Mouse (Mus musculus) MEL (cell line): ENCODE results near the gene Slc5a6. TPM values are rescaled to one million over a fixed set of nuclear protein-coding genes. Genes with fewer than 3 reads are reported as not detected.

Experiments used
- DNase-seq: peaks from one replicate; pipeline ENCODE4 v3.0.0; 2011; ENCODE audit warnings: low read depth, low spot score
- H3K27ac ChIP-seq: 2 replicates; pipeline ENCODE4 v1.5.1; 2012; ENCODE audit warnings: low read depth, mild to moderate bottlenecking, control low read depth, low read length, moderate library complexity; ENCODE audit not compliant: control insufficient read depth
- H3K27me3 ChIP-seq, 2 experiments: fragments of 150-350 bp in 1 of 2; sonication (generic) in 1 of 2; 2 replicates each; pipeline ENCODE4 v1.6.1; 2012; ENCODE audit warnings: low read length in 2 of 2, mild to moderate bottlenecking in 2 of 2, improper control_type of control experiment in 1 of 2, moderate library complexity in 1 of 2; ENCODE audit not compliant: insufficient read depth in 2 of 2, control insufficient read depth in 1 of 2
- H3K36me3 ChIP-seq, 2 experiments: 2 replicates each; pipeline ENCODE4 v1.6.1; 2012 to 2014; ENCODE audit warnings: low read length in 2 of 2, improper control_type of control experiment in 1 of 2, inconsistent platforms in 1 of 2, mild to moderate bottlenecking in 1 of 2; ENCODE audit not compliant: insufficient read depth in 2 of 2, control insufficient read depth in 1 of 2
- H3K4me1 ChIP-seq, 2 experiments: fragments of 150-350 bp in 1 of 2; sonication (generic) in 1 of 2; 2 replicates each; pipeline ENCODE4 v1.6.1; 2012; ENCODE audit warnings: low read length in 2 of 2, improper control_type of control experiment in 1 of 2, mild to moderate bottlenecking in 1 of 2; ENCODE audit not compliant: insufficient read depth in 2 of 2, control insufficient read depth in 1 of 2
- H3K4me3 ChIP-seq, 2 experiments: fragments of 150-350 bp in 1 of 2; sonication (generic) in 1 of 2; 2 replicates each; pipeline ENCODE4 v1.5.1; 2012; ENCODE audit warnings: low read depth in 2 of 2, low read length in 2 of 2, mild to moderate bottlenecking in 2 of 2, moderate library complexity in 2 of 2, control low read depth in 1 of 2, improper control_type of control experiment in 1 of 2; ENCODE audit not compliant: control insufficient read depth in 1 of 2, insufficient read depth in 1 of 2
- H3K79me2 ChIP-seq: 2 replicates; pipeline ENCODE4 v1.6.1; 2012; ENCODE audit warnings: mild to moderate bottlenecking, low read length, moderate library complexity; ENCODE audit not compliant: control insufficient read depth, poor library complexity, insufficient read depth
- H3K9ac ChIP-seq: 2 replicates; pipeline ENCODE4 v1.6.1; 2012; ENCODE audit warnings: low read depth, mild to moderate bottlenecking, control low read depth, low read length, moderate library complexity; ENCODE audit not compliant: control insufficient read depth, poor library complexity, severe bottlenecking
- H3K9me3 ChIP-seq: fragments of 150-350 bp; sonication (generic); replicated peaks from 2 replicates; pipeline ENCODE4 v1.6.1; 2012; ENCODE audit warnings: mild to moderate bottlenecking, low read length, improper control_type of control experiment, moderate library complexity; ENCODE audit not compliant: insufficient read depth
- EP300 ChIP-seq, 2 experiments: IDR thresholded peaks; 2 replicates each; pipeline ENCODE4 v1.6.1; 2011; ENCODE audit warnings: improper control_type of control experiment in 2 of 2, low read length in 2 of 2, low read depth in 1 of 2, mild to moderate bottlenecking in 1 of 2
- GABPA ChIP-seq: IDR thresholded peaks from 2 replicates; pipeline ENCODE4 v1.6.1; 2012; ENCODE audit warnings: low read depth, mild to moderate bottlenecking, inconsistent platforms, low read length, improper control_type of control experiment, moderate library complexity
- GATA1 ChIP-seq: IDR thresholded peaks from 2 replicates; pipeline ENCODE4 v1.6.1; 2011; ENCODE audit warnings: low read depth, low read length, improper control_type of control experiment
- JUND ChIP-seq: IDR thresholded peaks from 2 replicates; pipeline ENCODE4 v1.6.1; 2011; ENCODE audit warnings: low read depth, mild to moderate bottlenecking, improper control_type of control experiment, low read length
- KAT2A ChIP-seq: conservative IDR thresholded peaks from 2 replicates; pipeline ENCODE4 v1.6.1; 2012; ENCODE audit warnings: low read depth, low read length, improper control_type of control experiment, inconsistent platforms
- MAFK ChIP-seq: IDR thresholded peaks from 2 replicates; pipeline ENCODE4 v1.6.1; 2011; ENCODE audit warnings: low read depth, mild to moderate bottlenecking, low read length, improper control_type of control experiment, borderline replicate concordance
- MAX ChIP-seq: IDR thresholded peaks from 2 replicates; pipeline ENCODE4 v1.6.1; 2011; ENCODE audit warnings: low read length, improper control_type of control experiment
- MAZ ChIP-seq: IDR thresholded peaks from 2 replicates; pipeline ENCODE4 v1.6.1; 2012; ENCODE audit warnings: low read depth, mild to moderate bottlenecking, inconsistent platforms, low read length, improper control_type of control experiment
- MEF2A ChIP-seq: IDR thresholded peaks from 2 replicates; pipeline ENCODE4 v1.6.1; 2014; ENCODE audit warnings: low read depth, mild to moderate bottlenecking, inconsistent platforms, low read length, improper control_type of control experiment; ENCODE audit not compliant: poor library complexity, insufficient replicate concordance, severe bottlenecking; ENCODE audit errors: extremely low read depth
- MYB ChIP-seq: IDR thresholded peaks from 2 replicates; pipeline ENCODE4 v1.6.1; 2011; ENCODE audit warnings: mild to moderate bottlenecking, low read depth, low read length, improper control_type of control experiment
- NELFE ChIP-seq: IDR thresholded peaks from 2 replicates; pipeline ENCODE4 v1.6.1; 2011; ENCODE audit warnings: low read depth, low read length, improper control_type of control experiment
- NRF1 ChIP-seq: IDR thresholded peaks from 2 replicates; pipeline ENCODE4 v1.6.1; 2014; ENCODE audit warnings: low read depth, mild to moderate bottlenecking, inconsistent platforms, low read length, improper control_type of control experiment, moderate library complexity; ENCODE audit not compliant: poor library complexity, insufficient read depth, severe bottlenecking
- RAD21 ChIP-seq: IDR thresholded peaks from 2 replicates; pipeline ENCODE4 v1.6.1; 2011; ENCODE audit warnings: mild to moderate bottlenecking, low read depth, low read length, improper control_type of control experiment
- SMC3 ChIP-seq: IDR thresholded peaks from 2 replicates; pipeline ENCODE4 v1.6.1; 2011; ENCODE audit warnings: low read depth, low read length, improper control_type of control experiment
- TAL1 ChIP-seq: IDR thresholded peaks from 2 replicates; pipeline ENCODE4 v1.6.1; 2012; ENCODE audit warnings: mild to moderate bottlenecking, inconsistent platforms, low read length, moderate library complexity, mixed read lengths
- USF1 ChIP-seq: IDR thresholded peaks from 2 replicates; pipeline ENCODE4 v1.6.1; 2014; ENCODE audit warnings: low read depth, mild to moderate bottlenecking, inconsistent platforms, low read length, improper control_type of control experiment, moderate library complexity
- USF2 ChIP-seq, 2 experiments: IDR thresholded peaks; 2 replicates each; pipeline ENCODE4 v1.6.1; 2011 to 2012; ENCODE audit warnings: improper control_type of control experiment in 2 of 2, low read length in 2 of 2, borderline replicate concordance in 1 of 2, inconsistent platforms in 1 of 2, low read depth in 1 of 2, mild to moderate bottlenecking in 1 of 2; ENCODE audit not compliant: insufficient read depth in 1 of 2
- ZKSCAN1 ChIP-seq: IDR thresholded peaks from 2 replicates; pipeline ENCODE4 v1.6.1; 2012; ENCODE audit warnings: low read depth, mild to moderate bottlenecking, inconsistent platforms, low read length, improper control_type of control experiment, moderate library complexity
- polyA plus RNA-seq, 2 experiments: library from polyadenylated mRNA; stranded (reverse) in 1 of 2; unstranded in 1 of 2; fragments of >175 nt in 1 of 2; fragments of >200 nt in 1 of 2; gene quantifications; 2 replicates each; pipeline versions ENCODE4 v1.2.1 to v1.2.4; 2012; ENCODE audit warnings: low replicate concordance in 2 of 2, low read depth in 1 of 2; ENCODE audit not compliant: insufficient read length in 2 of 2, insufficient read depth in 1 of 2, missing spikeins in 1 of 2
- total RNA-seq: library from RNA; depleted of rRNA; stranded (reverse); fragments of 300-350 nt; gene quantifications from 2 replicates; pipeline ENCODE4 v1.2.3, GENCODE M21; 2012

Gene Slc5a6
- total and polyA plus RNA-seq, 3 experiments, result 34.5 to 41.7 TPM; not detected in 1

- Histone ChIP-seq H3K4me1 (no peaks in the 10 kb centered on the region), H3K9ac (no peak overlapping the region), H3K9me3 (no peaks in the 10 kb centered on the region), H3K4me3 (no peak overlapping the region), H3K79me2 (no peaks in the 10 kb centered on the region), H3K36me3 (no peaks in the 10 kb centered on the region), H3K27ac (no peak overlapping the region), H3K27me3 (peaks cover 3 to 5% of the 10 kb centered on the region in 2 experiments; a peak in 2 of 4 replicates)
- no peak for DNase-seq
- no peak for TF ChIP-seq MAZ
- no peak for TF ChIP-seq GABPA
- no peak for TF ChIP-seq RAD21
- TF ChIP-seq EP300 (IDR thresholded peaks at IDR 0.05; ENCODE audit: low read depth in 1 of 2, low read length in 2 of 2), result no peak
- TF ChIP-seq GATA1, result no peak
- no peak for TF ChIP-seq ZKSCAN1
- TF ChIP-seq TAL1, result no peak; the same call in 1 of the 2 replicates
Observed at GRCm38 (mm10) chr5:30994910-30995635, 53.7 kb downstream of the Slc5a6 start.

GRCm38 (mm10) chr5:30994074-30994473 lies 54.6 kb downstream of the Slc5a6 start:
- peaks cover 3 to 5% of the 10 kb centered on the region in 2 experiments; a peak in 2 of 4 replicates for H3K27me3 ChIP-seq
- no peak overlapping the region for H3K9ac ChIP-seq
- H3K4me3 ChIP-seq, result no peak overlapping the region
- H3K36me3 ChIP-seq, result no peaks in the 10 kb centered on the region
- H3K27ac ChIP-seq, result no peak overlapping the region
- no peaks in the 10 kb centered on the region for H3K4me1 ChIP-seq
- TF ChIP-seq SMC3, result no peak
- TF ChIP-seq MAX, result no peak
- no peak for TF ChIP-seq USF1
- TF ChIP-seq NRF1, result no peak
- no peak for TF ChIP-seq JUND
- TF ChIP-seq NELFE, result no peak
- TF ChIP-seq KAT2A, result no peak
- TF ChIP-seq MYB, result no peak
- no peak for TF ChIP-seq MEF2A
- no peak for TF ChIP-seq USF2 (IDR thresholded peaks at IDR 0.05; ENCODE audit: borderline replicate concordance in 1 of 2, insufficient read depth in 1 of 2, low read depth in 1 of 2, low read length in 2 of 2)
- TF ChIP-seq MAFK, result no peak
- no peaks in the 10 kb centered on the region for H3K9me3 ChIP-seq
- H3K79me2 ChIP-seq, result no peaks in the 10 kb centered on the region
- DNase-seq, result no peak
